Mouse (Mus musculus): Measurements from ENCODE around the gene Nfatc2ip. TPM values are rescaled to one million over a fixed set of nuclear protein-coding genes. Genes with fewer than 3 reads are reported as not detected.

Gene Nfatc2ip
- polyA plus RNA-seq, 1 experiment from 2014 or later: 5.5 TPM

GRCm38 (mm10) chr7:126356793-126357591 is 39.5 kb downstream of the Nfatc2ip start:
- DNase-seq (ENCODE audit: low spot score): no peak
- WGBS: 68% methylated on average over 7 of the region's 7 CpGs
- Histone ChIP-seq H3K4me1 (ENCODE audit: control insufficient read depth, insufficient read depth, low read length) (no peaks in the 10 kb centered on the region), H3K9ac (ENCODE audit: low read length) (no peak overlapping the region), H3K27me3 (ENCODE audit: control insufficient read depth, insufficient read depth, low read length) (no peaks in the 10 kb centered on the region), H3K4me3 (ENCODE audit: low read depth, low read length) (no peak overlapping the region), H3K4me2 (ENCODE audit: low read depth) (no peak overlapping the region), H3K27ac (ENCODE audit: low read depth, low read length) (no peak overlapping the region), H3K9me3 (ENCODE audit: control insufficient read depth, low read length) (no peaks in the 10 kb centered on the region), H3K36me3 (ENCODE audit: control insufficient read depth, insufficient read depth, low read length) (no peaks in the 10 kb centered on the region)
- no peak for ATAC-seq (ENCODE audit: insufficient read depth, low FRiP score, low TSS enrichment)

- H3K4me3 ChIP-seq (ENCODE audit: low read depth, low read length): no peak overlapping the region
- no peak overlapping the region for H3K27ac ChIP-seq (ENCODE audit: low read depth, low read length)
- no peaks in the 10 kb centered on the region for H3K27me3 ChIP-seq (ENCODE audit: control insufficient read depth, insufficient read depth, low read length)
- 63% methylated on average over 5 of the region's 5 CpGs for WGBS
- H3K4me2 ChIP-seq (ENCODE audit: low read depth): no peak overlapping the region
- no peaks in the 10 kb centered on the region for H3K9me3 ChIP-seq (ENCODE audit: control insufficient read depth, low read length)
- H3K9ac ChIP-seq (ENCODE audit: low read length): no peak overlapping the region
- DNase-seq (ENCODE audit: low spot score) (no peak), ATAC-seq (ENCODE audit: insufficient read depth, low FRiP score, low TSS enrichment) (no peak)
- no peaks in the 10 kb centered on the region for H3K36me3 ChIP-seq (ENCODE audit: control insufficient read depth, insufficient read depth, low read length)
- no peaks in the 10 kb centered on the region for H3K4me1 ChIP-seq (ENCODE audit: control insufficient read depth, insufficient read depth, low read length)
Measured at GRCm38 (mm10) chr7:126355847-126356597, 40.5 kb downstream of the Nfatc2ip start.

DNA sequence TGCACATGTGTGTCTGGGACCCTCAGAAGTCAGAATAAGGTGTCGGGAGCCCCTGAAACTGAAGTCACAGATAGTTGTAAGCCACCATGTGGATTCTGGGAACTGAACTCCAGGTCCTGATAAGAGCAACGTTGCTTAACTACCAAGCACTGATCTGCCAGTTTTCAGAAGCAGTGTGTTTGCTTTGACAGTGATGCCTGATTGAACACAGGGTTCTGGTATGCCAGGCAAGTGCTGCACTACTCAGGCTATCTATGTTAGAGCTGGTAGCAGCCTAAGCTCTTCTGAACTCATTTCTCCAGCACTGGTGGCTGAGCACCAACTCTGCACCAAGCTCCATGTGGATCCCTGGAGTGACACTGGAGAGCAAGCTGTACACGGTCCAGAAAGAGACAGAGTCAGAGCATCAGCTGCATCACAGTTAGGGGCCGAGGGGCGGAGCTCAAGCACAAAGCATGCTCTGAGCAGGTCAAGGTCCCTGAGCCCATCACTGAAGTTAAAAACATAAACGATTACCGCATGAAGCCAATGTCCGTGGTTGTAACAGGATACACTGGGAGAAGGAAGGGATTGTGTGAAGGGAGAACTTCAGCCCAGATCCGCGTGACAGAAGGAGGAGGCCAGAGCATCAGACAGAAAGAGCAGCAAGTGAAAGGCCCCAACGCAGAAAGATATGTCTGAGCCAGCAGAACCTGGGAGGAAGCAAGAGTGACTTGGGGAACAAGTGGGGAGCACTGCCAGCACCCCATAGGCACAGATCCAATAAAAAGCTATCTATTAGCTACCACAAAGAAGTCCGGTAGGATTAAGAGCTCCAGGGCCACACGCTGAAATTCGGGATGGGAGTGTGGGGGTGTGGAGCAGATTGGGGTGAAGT is 41.6 kb downstream of the Nfatc2ip start:
- Histone ChIP-seq H3K27ac (ENCODE audit: low read depth, low read length) (no peak overlapping the region), H3K4me3 (ENCODE audit: low read depth, low read length) (no peak overlapping the region), H3K9me3 (ENCODE audit: control insufficient read depth, low read length) (no peaks in the 10 kb centered on the region), H3K9ac (ENCODE audit: low read length) (no peak overlapping the region), H3K27me3 (ENCODE audit: control insufficient read depth, insufficient read depth, low read length) (no peaks in the 10 kb centered on the region), H3K4me1 (ENCODE audit: control insufficient read depth, insufficient read depth, low read length) (no peaks in the 10 kb centered on the region), H3K36me3 (ENCODE audit: control insufficient read depth, insufficient read depth, low read length) (no peaks in the 10 kb centered on the region), H3K4me2 (ENCODE audit: low read depth) (no peak overlapping the region)
- no peak for DNase-seq (ENCODE audit: low spot score)
- WGBS: 56% methylated on average over 14 of the region's 14 CpGs
- ATAC-seq (ENCODE audit: insufficient read depth, low FRiP score, low TSS enrichment): no peak

DNA sequence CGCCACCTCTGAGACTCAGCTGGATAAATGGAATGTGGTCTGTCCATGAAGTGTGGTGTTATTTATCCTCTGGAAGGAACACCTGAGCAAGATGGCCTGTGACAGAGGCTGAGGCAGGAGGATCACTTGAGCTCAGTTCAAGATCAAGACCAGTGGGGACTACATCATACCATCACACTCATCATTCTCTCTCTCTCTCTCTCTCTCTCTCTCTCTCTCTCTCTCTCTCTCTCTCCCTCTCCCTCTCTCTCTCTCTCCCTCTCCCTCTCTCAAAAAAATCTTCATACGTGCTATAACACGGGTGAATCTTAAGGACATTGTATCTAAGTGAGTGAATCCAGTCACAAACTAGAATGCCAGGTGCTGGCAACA is 42.6 kb downstream of the Nfatc2ip start:
- DNase-seq (ENCODE audit: low spot score) (no peak), ATAC-seq (ENCODE audit: insufficient read depth, low FRiP score, low TSS enrichment) (no peak)
- no peaks in the 10 kb centered on the region for H3K4me1 ChIP-seq (ENCODE audit: control insufficient read depth, insufficient read depth, low read length)
- H3K4me3 ChIP-seq (ENCODE audit: low read depth, low read length): no peak overlapping the region
- no peaks in the 10 kb centered on the region for H3K27me3 ChIP-seq (ENCODE audit: control insufficient read depth, insufficient read depth, low read length)
- no peak overlapping the region for H3K4me2 ChIP-seq (ENCODE audit: low read depth)
- WGBS: 89% methylated on average over 3 of the region's 3 CpGs
- no peaks in the 10 kb centered on the region for H3K9me3 ChIP-seq (ENCODE audit: control insufficient read depth, low read length)
- no peaks in the 10 kb centered on the region for H3K36me3 ChIP-seq (ENCODE audit: control insufficient read depth, insufficient read depth, low read length)
- H3K27ac ChIP-seq (ENCODE audit: low read depth, low read length): no peak overlapping the region
- no peak overlapping the region for H3K9ac ChIP-seq (ENCODE audit: low read length)

GRCm38 (mm10) chr7:126353251-126353993 is 43.1 kb downstream of the Nfatc2ip start:
- Histone ChIP-seq H3K36me3 (ENCODE audit: control insufficient read depth, insufficient read depth, low read length) (no peaks in the 10 kb centered on the region), H3K4me3 (ENCODE audit: low read depth, low read length) (no peak overlapping the region), H3K9ac (ENCODE audit: low read length) (no peak overlapping the region), H3K4me1 (ENCODE audit: control insufficient read depth, insufficient read depth, low read length) (no peaks in the 10 kb centered on the region), H3K27me3 (ENCODE audit: control insufficient read depth, insufficient read depth, low read length) (no peaks in the 10 kb centered on the region), H3K9me3 (ENCODE audit: control insufficient read depth, low read length) (no peaks in the 10 kb centered on the region), H3K27ac (ENCODE audit: low read depth, low read length) (no peak overlapping the region), H3K4me2 (ENCODE audit: low read depth) (no peak overlapping the region)
- DNase-seq (ENCODE audit: low spot score) (no peak), ATAC-seq (ENCODE audit: insufficient read depth, low FRiP score, low TSS enrichment) (no peak)
- WGBS: 66% methylated on average over 11 of the region's 11 CpGs

GRCm38 (mm10) chr7:126351419-126351951 is 45.1 kb downstream of the Nfatc2ip start:
- no peaks in the 10 kb centered on the region for H3K36me3 ChIP-seq (ENCODE audit: control insufficient read depth, insufficient read depth, low read length)
- no peaks in the 10 kb centered on the region for H3K27me3 ChIP-seq (ENCODE audit: control insufficient read depth, insufficient read depth, low read length)
- no peak overlapping the region for H3K27ac ChIP-seq (ENCODE audit: low read depth, low read length)
- no peak overlapping the region for H3K4me2 ChIP-seq (ENCODE audit: low read depth)
- H3K9me3 ChIP-seq (ENCODE audit: control insufficient read depth, low read length): no peaks in the 10 kb centered on the region
- H3K4me1 ChIP-seq (ENCODE audit: control insufficient read depth, insufficient read depth, low read length): no peaks in the 10 kb centered on the region
- WGBS: 50% methylated on average over 10 of the region's 10 CpGs
- no peak overlapping the region for H3K4me3 ChIP-seq (ENCODE audit: low read depth, low read length)
- ATAC-seq (ENCODE audit: insufficient read depth, low FRiP score, low TSS enrichment) (no peak), DNase-seq (ENCODE audit: low spot score) (no peak)
- H3K9ac ChIP-seq (ENCODE audit: low read length): no peak overlapping the region

GRCm38 (mm10) chr7:126350748-126351418 is 45.7 kb downstream of the Nfatc2ip start:
- 74% methylated on average over 20 of the region's 20 CpGs for WGBS
- ATAC-seq (ENCODE audit: insufficient read depth, low FRiP score, low TSS enrichment) (no peak), DNase-seq (ENCODE audit: low spot score) (no peak)
- no peaks in the 10 kb centered on the region for H3K4me1 ChIP-seq (ENCODE audit: control insufficient read depth, insufficient read depth, low read length)
- no peak overlapping the region for H3K9ac ChIP-seq (ENCODE audit: low read length)
- no peaks in the 10 kb centered on the region for H3K27me3 ChIP-seq (ENCODE audit: control insufficient read depth, insufficient read depth, low read length)
- H3K4me3 ChIP-seq (ENCODE audit: low read depth, low read length): no peak overlapping the region
- no peaks in the 10 kb centered on the region for H3K9me3 ChIP-seq (ENCODE audit: control insufficient read depth, low read length)
- no peak overlapping the region for H3K4me2 ChIP-seq (ENCODE audit: low read depth)
- no peak overlapping the region for H3K27ac ChIP-seq (ENCODE audit: low read depth, low read length)
- H3K36me3 ChIP-seq (ENCODE audit: control insufficient read depth, insufficient read depth, low read length): no peaks in the 10 kb centered on the region

Measured in neural tube, embryonic 11.5 days (tissue).